Mouse (Mus musculus): Measurements from ENCODE around the gene Napsa. TPM values are rescaled to one million over a fixed set of nuclear protein-coding genes. Genes with fewer than 3 reads are reported as not detected.

Napsa gene
- total RNA-seq, 1 experiment: 13.7 TPM

- H3K4me3 ChIP-seq (ENCODE audit: insufficient read depth in 1 of 2, low read depth in 1 of 2, low read length in 2 of 2, poor library complexity in 1 of 2, severe bottlenecking in 1 of 2): no peak overlapping the region
- in situ Hi-C loops (cut with MboI; ENCODE audit: low sequenced_read_pairs in 2 of 2, unreplicated experiment in 2 of 2): no loop called here
- H3K36me3 ChIP-seq (ENCODE audit: control insufficient read depth, insufficient read depth, low read length, poor library complexity, severe bottlenecking): peaks cover 91% of the 10 kb centered on the region
- TF ChIP-seq ZNF384 (IDR thresholded peaks at IDR 0.05; ENCODE audit: low read depth, low read length) (no peak), ZC3H11A (IDR thresholded peaks at IDR 0.05; ENCODE audit: borderline replicate concordance, low read depth, low read length) (no peak), CHD2 (IDR thresholded peaks at IDR 0.05; ENCODE audit: low read depth, low read length) (no peak), MAFK (IDR thresholded peaks at IDR 0.05; ENCODE audit: insufficient read depth, low read depth, low read length) (no peak), HCFC1 (IDR thresholded peaks at IDR 0.05; ENCODE audit: borderline replicate concordance, insufficient read depth, low read length) (no peak)
- no peaks in the 10 kb centered on the region for H3K9me3 ChIP-seq (ENCODE audit: control insufficient read depth, insufficient read depth, low read depth, low read length)
- no peak for DNase-seq (ENCODE audit: low read depth, low spot score)
- H3K9ac ChIP-seq (ENCODE audit: insufficient read depth, low read depth, low read length, poor library complexity, severe bottlenecking): no peak overlapping the region
- H3K4me1 ChIP-seq (ENCODE audit: control insufficient read depth in 2 of 2, insufficient read depth in 2 of 2, low read length in 2 of 2, poor library complexity in 1 of 2): peaks cover 8 to 46% of the 10 kb centered on the region in 2 experiments; a peak in 3 of 4 replicates
- H3K27ac ChIP-seq (ENCODE audit: insufficient read depth, low read depth, low read length, poor library complexity, severe bottlenecking): no peak overlapping the region
These were observed 35.2 kb upstream of the Napsa start for GRCm38 (mm10) chr7:44537009-44537408.

DNA sequence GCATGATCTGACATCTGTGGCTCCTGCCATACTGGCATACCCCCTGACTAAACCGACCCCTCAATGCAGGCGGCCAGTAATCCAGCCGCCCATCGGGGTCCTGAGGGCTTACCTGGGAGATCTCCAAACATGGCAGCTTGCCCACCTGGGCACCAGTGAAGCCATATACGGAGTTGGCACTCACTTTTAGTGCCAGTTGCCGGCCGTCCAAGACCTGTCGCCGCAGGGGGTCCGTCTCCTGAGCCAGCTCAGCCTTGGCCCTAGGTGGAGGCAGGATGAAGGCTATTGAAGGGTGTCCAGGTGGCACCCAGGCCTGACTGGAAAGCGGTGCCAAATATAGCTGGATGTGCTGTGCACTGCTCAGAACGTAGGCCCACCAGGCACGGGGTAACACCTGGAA is 34.7 kb upstream of the Napsa start:
- DNase-seq (ENCODE audit: low read depth, low spot score): no peak
- Histone ChIP-seq H3K4me1 (ENCODE audit: control insufficient read depth in 2 of 2, insufficient read depth in 2 of 2, low read length in 2 of 2, poor library complexity in 1 of 2) (peaks cover 8 to 44% of the 10 kb centered on the region in 2 experiments; a peak in 3 of 4 replicates), H3K9ac (ENCODE audit: insufficient read depth, low read depth, low read length, poor library complexity, severe bottlenecking) (no peak overlapping the region), H3K36me3 (ENCODE audit: control insufficient read depth, insufficient read depth, low read length, poor library complexity, severe bottlenecking) (peaks cover 94% of the 10 kb centered on the region), H3K27ac (ENCODE audit: insufficient read depth, low read depth, low read length, poor library complexity, severe bottlenecking) (no peak overlapping the region), H3K4me3 (ENCODE audit: insufficient read depth in 1 of 2, low read depth in 1 of 2, low read length in 2 of 2, poor library complexity in 1 of 2, severe bottlenecking in 1 of 2) (no peak overlapping the region), H3K9me3 (ENCODE audit: control insufficient read depth, insufficient read depth, low read depth, low read length) (no peaks in the 10 kb centered on the region)
- no peak for TF ChIP-seq HCFC1 (IDR thresholded peaks at IDR 0.05; ENCODE audit: borderline replicate concordance, insufficient read depth, low read length)
- TF ChIP-seq ZNF384 (IDR thresholded peaks at IDR 0.05; ENCODE audit: low read depth, low read length): no peak
- no peak for TF ChIP-seq ZC3H11A (IDR thresholded peaks at IDR 0.05; ENCODE audit: borderline replicate concordance, low read depth, low read length)
- TF ChIP-seq MAFK (IDR thresholded peaks at IDR 0.05; ENCODE audit: insufficient read depth, low read depth, low read length): no peak
- no peak for TF ChIP-seq CHD2 (IDR thresholded peaks at IDR 0.05; ENCODE audit: low read depth, low read length)
- in situ Hi-C loops (cut with MboI; ENCODE audit: low sequenced_read_pairs in 2 of 2, unreplicated experiment in 2 of 2): no loop called here

DNA sequence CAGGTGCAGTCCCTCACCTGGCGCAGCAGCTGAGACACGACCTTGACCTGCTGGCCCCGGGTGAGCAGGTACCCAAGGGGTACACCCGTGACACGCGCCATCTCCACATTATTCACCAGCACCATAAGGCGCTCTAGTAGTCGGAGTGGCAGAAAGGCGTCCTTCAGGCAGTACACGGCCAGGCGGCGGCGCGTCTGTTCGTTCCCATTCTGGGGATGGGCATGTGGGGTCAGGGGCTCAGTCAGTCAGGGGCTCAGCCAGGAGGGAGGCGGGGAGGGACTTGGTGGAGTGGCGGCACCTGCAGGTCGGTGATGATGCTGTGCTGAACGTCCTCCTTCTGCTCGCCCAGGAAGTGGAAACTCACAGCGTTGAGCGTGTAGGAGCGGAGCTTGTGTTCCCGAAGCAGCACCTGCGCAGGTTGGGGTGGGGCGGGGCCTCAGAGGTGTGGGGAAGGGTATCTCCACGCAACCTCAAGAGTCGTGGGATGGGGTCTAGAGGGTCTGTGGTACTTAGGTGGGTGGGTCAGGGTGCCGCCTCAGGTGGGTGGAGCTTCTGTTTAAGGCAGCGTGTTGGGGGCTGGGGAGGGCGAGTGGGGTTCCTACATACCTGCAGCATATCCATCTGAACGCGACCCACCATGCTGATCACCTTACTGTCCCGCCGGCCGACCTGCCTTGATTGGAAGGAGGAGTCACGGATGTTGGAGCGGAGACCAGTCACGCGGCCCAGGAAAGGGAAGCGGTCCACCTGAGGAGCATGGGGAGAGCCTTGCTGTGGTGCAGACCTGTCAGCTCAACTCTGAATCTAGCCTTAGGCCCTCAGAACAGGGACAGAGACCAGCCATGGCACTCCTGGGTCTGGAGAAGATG is 33.2 kb upstream of the Napsa start:
- Histone ChIP-seq H3K27ac (ENCODE audit: insufficient read depth, low read depth, low read length, poor library complexity, severe bottlenecking) (no peak overlapping the region), H3K4me1 (ENCODE audit: control insufficient read depth in 2 of 2, insufficient read depth in 2 of 2, low read length in 2 of 2, poor library complexity in 1 of 2) (peaks cover 8 to 39% of the 10 kb centered on the region in 2 experiments; a peak in 3 of 4 replicates), H3K4me3 (ENCODE audit: insufficient read depth in 1 of 2, low read depth in 1 of 2, low read length in 2 of 2, poor library complexity in 1 of 2, severe bottlenecking in 1 of 2) (peak overlapping the region in 1 of 2 experiments; percentile 6; a peak in 1 of 4 replicates), H3K9me3 (ENCODE audit: control insufficient read depth, insufficient read depth, low read depth, low read length) (no peaks in the 10 kb centered on the region), H3K36me3 (ENCODE audit: control insufficient read depth, insufficient read depth, low read length, poor library complexity, severe bottlenecking) (peaks cover 84% of the 10 kb centered on the region), H3K9ac (ENCODE audit: insufficient read depth, low read depth, low read length, poor library complexity, severe bottlenecking) (no peak overlapping the region)
- in situ Hi-C loops (cut with MboI; ENCODE audit: low sequenced_read_pairs in 2 of 2, unreplicated experiment in 2 of 2): no loop called here
- DNase-seq (ENCODE audit: low read depth, low spot score): no peak
- TF ChIP-seq MAFK (IDR thresholded peaks at IDR 0.05; ENCODE audit: insufficient read depth, low read depth, low read length) (no peak), ZC3H11A (IDR thresholded peaks at IDR 0.05; ENCODE audit: borderline replicate concordance, low read depth, low read length) (no peak), CHD2 (IDR thresholded peaks at IDR 0.05; ENCODE audit: low read depth, low read length) (no peak), ZNF384 (IDR thresholded peaks at IDR 0.05; ENCODE audit: low read depth, low read length) (no peak), HCFC1 (IDR thresholded peaks at IDR 0.05; ENCODE audit: borderline replicate concordance, insufficient read depth, low read length) (no peak)

- TF ChIP-seq CHD2 (IDR thresholded peaks at IDR 0.05; ENCODE audit: low read depth, low read length) (no peak), ZNF384 (IDR thresholded peaks at IDR 0.05; ENCODE audit: low read depth, low read length) (no peak), HCFC1 (IDR thresholded peaks at IDR 0.05; ENCODE audit: borderline replicate concordance, insufficient read depth, low read length) (no peak), ZC3H11A (IDR thresholded peaks at IDR 0.05; ENCODE audit: borderline replicate concordance, low read depth, low read length) (no peak), MAFK (IDR thresholded peaks at IDR 0.05; ENCODE audit: insufficient read depth, low read depth, low read length) (no peak)
- no peak overlapping the region for H3K9ac ChIP-seq (ENCODE audit: insufficient read depth, low read depth, low read length, poor library complexity, severe bottlenecking)
- H3K4me3 ChIP-seq (ENCODE audit: insufficient read depth in 1 of 2, low read depth in 1 of 2, low read length in 2 of 2, poor library complexity in 1 of 2, severe bottlenecking in 1 of 2): 0 out of 4 replicates have a peak overlapping the region, but pooled peaks of 1 of the 2 experiments have one; percentile 7
- in situ Hi-C loops (cut with MboI; ENCODE audit: low sequenced_read_pairs in 2 of 2, unreplicated experiment in 2 of 2): no loop called here
- H3K4me1 ChIP-seq (ENCODE audit: control insufficient read depth in 2 of 2, insufficient read depth in 2 of 2, low read length in 2 of 2, poor library complexity in 1 of 2): peaks cover 0 to 22% of the 10 kb centered on the region in 2 experiments; a peak in 2 of 4 replicates
- peaks cover 54% of the 10 kb centered on the region for H3K36me3 ChIP-seq (ENCODE audit: control insufficient read depth, insufficient read depth, low read length, poor library complexity, severe bottlenecking)
- DNase-seq (ENCODE audit: low read depth, low spot score): no peak
- H3K9me3 ChIP-seq (ENCODE audit: control insufficient read depth, insufficient read depth, low read depth, low read length): no peaks in the 10 kb centered on the region
- no peak overlapping the region for H3K27ac ChIP-seq (ENCODE audit: insufficient read depth, low read depth, low read length, poor library complexity, severe bottlenecking)
These were observed 29.6 kb upstream of the Napsa start for GRCm38 (mm10) chr7:44542555-44542954.
